Mouse (Mus musculus) ES-E14 (cell line): ENCODE results near the gene Tmcc2. TPM values are rescaled to one million over a fixed set of nuclear protein-coding genes. Genes with fewer than 3 reads are reported as not detected.

Experiments used
- DNase-seq: peaks from one replicate; pipeline ENCODE4 v3.0.0-alpha.2; 2013; ENCODE audit warnings: low read depth, low spot score
- H3K27ac ChIP-seq: 2 replicates; pipeline ENCODE4 v1.5.1; 2012; ENCODE audit warnings: low read depth, mild to moderate bottlenecking, low read length, moderate library complexity, mixed read lengths; ENCODE audit not compliant: poor library complexity, insufficient read depth, severe bottlenecking
- H3K36me3 ChIP-seq: 2 replicates; pipeline ENCODE4 v1.6.1; 2012; ENCODE audit warnings: mild to moderate bottlenecking, low read length, moderate library complexity, mixed read lengths; ENCODE audit not compliant: control insufficient read depth, poor library complexity, insufficient read depth, severe bottlenecking
- H3K4me1 ChIP-seq, 2 experiments: fragments of 150-350 bp in 1 of 2; sonication (generic) in 1 of 2; 2 replicates each; pipeline ENCODE4 v1.6.1; 2012; ENCODE audit warnings: low read length in 2 of 2, mild to moderate bottlenecking in 1 of 2, mixed read lengths in 1 of 2; ENCODE audit not compliant: control insufficient read depth in 2 of 2, insufficient read depth in 2 of 2, poor library complexity in 1 of 2
- H3K4me3 ChIP-seq, 2 experiments: fragments of 150-350 bp in 1 of 2; sonication (generic) in 1 of 2; 2 replicates each; pipeline ENCODE4 v1.5.1; 2012; ENCODE audit warnings: low read length in 2 of 2, low read depth in 1 of 2, mild to moderate bottlenecking in 1 of 2, mixed read lengths in 1 of 2; ENCODE audit not compliant: insufficient read depth in 1 of 2, poor library complexity in 1 of 2, severe bottlenecking in 1 of 2
- H3K9ac ChIP-seq: 2 replicates; pipeline ENCODE4 v1.6.1; 2012; ENCODE audit warnings: low read depth, mild to moderate bottlenecking, low read length, mixed read lengths; ENCODE audit not compliant: poor library complexity, insufficient read depth, severe bottlenecking
- H3K9me3 ChIP-seq: fragments of 150-350 bp; sonication (generic); 2 replicates; pipeline ENCODE4 v1.6.1; 2012; ENCODE audit warnings: low read depth, mild to moderate bottlenecking, low read length; ENCODE audit not compliant: control insufficient read depth, insufficient read depth
- CHD2 ChIP-seq: IDR thresholded peaks from 2 replicates; pipeline ENCODE4 v1.6.1; 2014; ENCODE audit warnings: mild to moderate bottlenecking, low read depth, low read length, inconsistent platforms
- HCFC1 ChIP-seq: IDR thresholded peaks from 2 replicates; pipeline ENCODE4 v1.6.1; 2012; ENCODE audit warnings: low read length, inconsistent platforms, borderline replicate concordance; ENCODE audit not compliant: insufficient read depth
- MAFK ChIP-seq: IDR thresholded peaks from 2 replicates; pipeline ENCODE4 v1.6.1; 2014; ENCODE audit warnings: mild to moderate bottlenecking, low read depth, low read length, inconsistent platforms; ENCODE audit not compliant: insufficient read depth
- ZC3H11A ChIP-seq: IDR thresholded peaks from 2 replicates; pipeline ENCODE4 v1.6.1; 2012; ENCODE audit warnings: low read depth, mild to moderate bottlenecking, inconsistent platforms, low read length, borderline replicate concordance
- ZNF384 ChIP-seq: IDR thresholded peaks from 2 replicates; pipeline ENCODE4 v1.6.1; 2012; ENCODE audit warnings: low read depth, low read length, inconsistent platforms
- in situ Hi-C, 2 experiments: fragments of 600-800 bp; cut with MboI; formaldehyde crosslinking; loops; one replicate each; pipeline ENCODE4 v1.15.1; 2025; ENCODE audit warnings: low sequenced_read_pairs in 2 of 2, inconsistent platforms in 1 of 2; ENCODE audit not compliant: unreplicated experiment in 2 of 2
- total RNA-seq: library from RNA; depleted of rRNA; stranded (reverse); fragments of 300-350 nt; gene quantifications from 2 replicates; pipeline ENCODE4 v1.2.3, GENCODE M21; 2012

Tmcc2 gene
- total RNA-seq, 1 experiment: 7.9 TPM

DNA sequence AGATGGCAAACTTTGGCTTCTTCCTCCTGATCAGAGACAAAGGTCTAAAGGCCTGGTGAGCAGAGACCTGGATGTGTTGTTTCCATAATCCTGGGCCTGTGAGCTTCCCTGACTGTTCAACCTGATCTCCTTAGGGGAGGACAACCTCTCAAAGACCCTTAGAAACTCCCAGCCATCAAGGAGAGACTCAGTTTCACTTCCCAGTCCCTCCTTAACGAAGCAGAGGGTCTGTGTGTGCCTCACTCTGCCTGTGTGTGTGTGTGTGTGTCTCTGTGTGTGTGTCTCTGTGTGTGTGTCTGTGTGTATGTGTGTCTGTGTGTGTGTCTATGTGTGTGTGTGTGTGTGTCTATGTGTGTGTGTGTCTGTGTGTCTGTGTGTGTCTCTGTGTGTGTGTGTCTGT, 47.4 kb downstream of the Tmcc2 start:
- Histone ChIP-seq H3K4me1 (peaks cover 9 to 16% of the 10 kb centered on the region in 2 experiments), H3K27ac (no peak overlapping the region), H3K9me3 (no peaks in the 10 kb centered on the region), H3K4me3 (no peak overlapping the region), H3K36me3 (no peaks in the 10 kb centered on the region), H3K9ac (no peak overlapping the region)
- no peak for DNase-seq
- in situ Hi-C loops: no loop called here
- TF ChIP-seq ZNF384: no peak
- no peak for TF ChIP-seq ZC3H11A
- TF ChIP-seq HCFC1: no peak
- no peak for TF ChIP-seq CHD2
- TF ChIP-seq MAFK: no peak

DNA sequence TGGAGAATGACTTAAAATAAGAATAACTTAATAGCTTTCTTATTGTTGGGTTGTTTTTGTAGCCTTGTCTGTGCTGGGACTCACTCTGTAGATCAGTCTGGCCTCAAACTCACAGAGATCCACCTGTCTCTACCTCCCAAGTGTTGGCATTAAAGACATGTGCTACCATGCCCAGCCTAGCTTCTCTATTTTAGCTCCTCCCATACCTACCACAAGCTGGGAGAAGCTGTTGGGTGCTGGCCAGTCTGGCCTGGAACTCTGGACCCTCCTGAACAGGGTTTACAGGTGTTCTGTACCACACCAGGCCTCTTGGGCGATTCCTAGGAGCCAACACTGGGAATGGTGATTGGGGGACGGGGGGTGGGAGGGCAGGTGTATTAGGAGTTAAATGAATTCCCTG, 47.9 kb downstream of the Tmcc2 start:
- TF ChIP-seq CHD2: no peak
- TF ChIP-seq ZNF384: no peak
- TF ChIP-seq ZC3H11A: no peak
- no peak for TF ChIP-seq HCFC1
- no peak for TF ChIP-seq MAFK
- Histone ChIP-seq H3K4me3 (no peak overlapping the region), H3K27ac (no peak overlapping the region), H3K4me1 (peaks cover 9 to 16% of the 10 kb centered on the region in 2 experiments), H3K9me3 (no peaks in the 10 kb centered on the region), H3K9ac (no peak overlapping the region), H3K36me3 (no peaks in the 10 kb centered on the region)
- in situ Hi-C loops: no loop called here
- no peak for DNase-seq

GRCm38 (mm10) chr1:132342518-132342917, 48.6 kb downstream of the Tmcc2 start:
- H3K27ac ChIP-seq: no peak overlapping the region
- in situ Hi-C loops: no loop called here

DNA sequence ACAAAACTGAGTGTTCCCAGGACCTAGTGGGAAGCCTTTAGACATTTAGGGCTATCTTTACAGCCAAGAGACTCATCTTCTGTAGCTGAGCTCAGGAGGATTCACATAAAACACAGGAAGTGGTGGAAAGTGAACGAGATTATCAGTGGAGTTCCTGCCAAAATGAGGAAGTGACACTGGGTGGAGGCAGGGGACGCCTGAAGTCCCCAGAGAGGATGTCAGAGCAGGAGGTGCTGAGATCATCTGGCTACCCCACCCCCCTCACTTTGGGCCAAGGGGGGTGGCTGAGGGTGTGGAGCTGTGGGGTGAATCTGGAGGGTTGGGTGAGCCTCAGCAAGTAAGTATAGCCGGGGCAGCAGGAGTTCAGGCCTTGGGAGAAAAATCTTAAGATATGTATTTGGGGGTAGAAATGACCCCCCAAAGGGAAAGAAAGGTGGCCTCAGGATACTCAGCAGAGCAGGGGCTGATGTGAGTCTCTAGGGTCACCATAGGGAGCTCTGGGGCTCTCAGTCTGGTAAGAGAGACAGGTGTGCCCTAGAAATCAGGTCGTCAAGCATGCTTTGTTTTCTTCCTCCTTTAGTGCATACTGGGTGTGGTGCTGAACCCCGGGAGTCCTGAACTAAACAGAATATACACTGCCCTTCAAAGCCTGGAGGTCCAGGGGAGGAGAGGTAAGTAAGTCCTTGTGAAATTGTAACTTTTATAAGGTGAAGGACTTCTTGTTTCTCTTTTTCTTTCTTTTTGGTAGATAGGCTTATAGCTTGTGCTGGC, 49.2 kb downstream of the Tmcc2 start:
- peaks cover 12 to 22% of the 10 kb centered on the region in 2 experiments for H3K4me1 ChIP-seq
- H3K36me3 ChIP-seq: no peaks in the 10 kb centered on the region
- no peak overlapping the region for H3K4me3 ChIP-seq
- TF ChIP-seq ZC3H11A (no peak), HCFC1 (no peak), ZNF384 (no peak)
- no peak for DNase-seq
- in situ Hi-C loops: no loop called here
- no peaks in the 10 kb centered on the region for H3K9me3 ChIP-seq
- peak overlapping the region; percentile 23 for H3K27ac ChIP-seq
- H3K9ac ChIP-seq: no peak overlapping the region

More at GRCm38 (mm10) chr1:132342518-132342917, 48.6 kb downstream of the Tmcc2 start:
- H3K4me1 ChIP-seq: peaks cover 10 to 22% of the 10 kb centered on the region in 2 experiments
- no peaks in the 10 kb centered on the region for H3K9me3 ChIP-seq
- H3K9ac ChIP-seq: no peak overlapping the region
- no peak for DNase-seq
- no peaks in the 10 kb centered on the region for H3K36me3 ChIP-seq
- no peak overlapping the region for H3K4me3 ChIP-seq
- TF ChIP-seq ZC3H11A (no peak), CHD2 (no peak), MAFK (no peak), HCFC1 (no peak), ZNF384 (no peak)
